Mouse (Mus musculus) embryo, embryonic 9.5 days (tissue): ENCODE data around the gene Smndc1.
A peak's percentile ranks its signal among the peaks of the same experiment; 100 is the strongest.

Source experiments
- DNase-seq: peaks from one replicate; pipeline ENCODE4 v3.0.0-alpha.2; 2017; ENCODE audit errors: extremely low spot score

Gene Smndc1

DNA sequence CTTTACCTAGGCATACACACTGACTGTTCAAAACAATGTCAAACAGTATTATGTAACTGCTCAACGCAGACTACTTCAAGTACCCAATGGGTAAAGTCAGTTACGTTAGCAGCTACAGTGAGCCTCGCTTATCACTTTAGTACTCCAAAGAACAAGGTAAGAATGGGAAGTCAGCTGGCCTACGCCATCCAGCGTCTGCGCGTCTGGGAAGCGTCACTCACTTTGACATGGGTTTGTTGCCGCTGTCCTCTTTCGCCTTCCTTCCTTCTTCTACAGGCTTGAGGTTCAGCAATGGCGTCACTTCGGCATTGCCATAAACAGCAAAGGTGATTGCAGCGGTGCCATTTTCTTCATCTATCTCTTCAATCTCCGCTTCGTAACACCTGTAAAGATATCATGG, 7.0 kb downstream of the Smndc1 start:
- DNase-seq: no peak

DNA sequence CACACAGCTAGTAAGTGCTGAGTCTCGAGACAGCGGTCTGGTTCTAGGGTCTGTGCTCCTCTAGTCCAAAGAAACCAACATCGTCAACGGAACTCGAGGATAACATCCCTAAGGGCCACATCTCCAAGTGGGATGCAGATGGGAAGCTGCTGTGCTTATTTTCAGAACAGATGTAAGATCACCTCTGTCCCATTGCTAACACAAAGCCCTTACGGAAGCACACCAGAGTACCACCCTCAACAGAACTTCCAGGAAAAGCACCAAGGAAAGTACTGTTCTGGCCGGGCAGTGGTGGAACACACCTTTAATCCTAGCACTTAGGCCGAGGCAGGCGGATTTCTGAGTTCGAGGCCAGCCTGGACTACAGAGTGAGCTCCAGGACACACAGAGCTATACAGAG, 12.0 kb downstream of the Smndc1 start:
- no peak for DNase-seq

DNA sequence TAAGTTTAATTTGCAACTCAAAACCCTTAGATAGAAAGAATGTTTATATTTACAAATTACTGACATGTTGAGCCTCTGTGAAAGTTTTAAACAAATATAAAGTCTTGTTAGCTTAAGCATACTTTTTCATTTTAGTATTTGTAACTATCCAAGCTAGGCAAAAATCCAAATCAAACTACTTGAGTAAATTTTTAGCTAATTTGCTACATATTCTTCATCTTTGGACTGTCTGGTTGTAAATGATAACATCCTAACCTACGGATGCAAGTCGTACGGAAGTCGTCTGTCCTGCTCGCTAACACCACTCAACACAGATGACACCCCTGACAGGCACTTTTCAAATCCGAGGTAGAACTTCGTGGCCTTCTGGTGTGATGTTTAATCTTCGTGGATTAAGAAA, 12.7 kb downstream of the Smndc1 start:
- no peak for DNase-seq

DNA sequence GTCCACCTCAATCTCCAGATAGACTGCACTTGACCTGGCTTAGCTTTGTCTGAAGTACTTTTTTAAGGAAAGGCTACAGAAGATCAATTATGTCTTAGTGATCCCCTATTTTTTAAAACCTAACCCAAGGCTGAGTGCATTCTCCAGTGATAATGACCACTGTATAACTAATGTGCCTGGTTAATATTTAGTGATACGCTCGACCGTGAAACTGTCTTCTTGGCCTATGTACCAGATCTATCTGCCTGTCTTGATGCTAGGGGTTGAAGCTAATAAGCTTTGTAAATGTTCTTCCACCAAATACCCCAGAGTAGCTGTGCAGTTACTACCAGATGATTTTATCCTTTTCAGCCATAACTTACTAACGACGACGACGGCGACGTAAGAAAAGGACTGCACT, 14.6 kb downstream of the Smndc1 start:
- no peak for DNase-seq

DNA sequence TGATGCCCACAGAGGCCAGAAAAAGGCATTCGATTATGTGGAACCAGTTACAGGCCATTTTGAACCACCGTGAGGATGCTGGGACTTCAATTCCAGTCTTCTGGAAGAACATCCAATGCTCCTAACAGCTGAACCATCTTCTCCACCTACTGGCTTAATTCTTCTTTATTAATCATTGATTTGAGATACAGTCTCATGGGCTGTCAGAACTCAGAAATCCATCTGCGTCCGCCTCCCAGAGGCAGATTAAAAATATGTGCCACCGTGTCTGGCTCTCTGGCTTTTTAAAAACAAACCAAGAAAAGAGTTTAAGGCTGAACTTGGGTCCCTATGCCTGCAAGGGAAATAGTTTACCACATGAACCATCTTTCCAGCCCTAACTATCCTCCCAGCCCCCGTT, 15.1 kb downstream of the Smndc1 start:
- no peak for DNase-seq

DNA sequence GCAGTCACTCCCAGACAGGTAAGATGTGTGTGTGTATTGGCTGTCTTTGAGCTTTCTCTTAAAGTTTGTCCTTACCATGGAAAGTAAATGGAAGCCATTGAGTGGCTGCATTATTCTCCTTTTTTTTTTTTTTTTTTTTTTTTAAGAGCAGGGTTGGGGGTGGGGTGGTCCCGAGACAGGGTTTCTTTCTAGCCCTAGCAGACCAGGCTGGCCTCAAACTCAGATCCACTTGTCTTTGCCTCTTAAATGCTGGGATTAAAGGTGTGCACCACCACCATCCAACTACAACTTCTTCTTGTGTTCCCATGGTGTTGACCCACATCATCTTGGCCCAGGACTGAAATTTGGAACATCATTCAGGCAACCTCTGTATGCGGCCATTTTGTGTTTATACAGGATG, 16.8 kb downstream of the Smndc1 start:
- no peak for DNase-seq

DNA sequence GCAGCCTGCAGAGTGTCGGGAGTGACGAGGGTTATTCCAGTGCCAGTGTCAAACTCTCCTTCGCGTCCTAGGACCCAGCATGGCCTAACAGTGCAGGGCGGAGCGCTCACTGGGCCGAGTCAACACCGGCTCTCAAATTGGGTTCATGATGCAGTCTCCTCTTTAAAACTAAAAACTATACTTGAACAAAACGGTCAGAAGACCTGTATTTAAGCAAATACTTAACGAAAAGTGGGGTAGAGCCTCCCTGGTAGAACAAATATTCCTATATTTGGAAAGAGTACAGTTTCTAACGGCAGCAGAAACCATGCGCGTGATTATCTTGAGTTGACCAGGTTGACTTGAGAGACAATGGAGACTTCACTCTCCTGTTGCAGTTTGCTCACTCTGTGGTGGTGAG, 18.7 kb downstream of the Smndc1 start, which contains the start of gene Gm10197:
Gene Gm10197 (minus strand): TSS at position 101 of the 400 bp plus-strand sequence.
- DNase-seq: no peak

DNA sequence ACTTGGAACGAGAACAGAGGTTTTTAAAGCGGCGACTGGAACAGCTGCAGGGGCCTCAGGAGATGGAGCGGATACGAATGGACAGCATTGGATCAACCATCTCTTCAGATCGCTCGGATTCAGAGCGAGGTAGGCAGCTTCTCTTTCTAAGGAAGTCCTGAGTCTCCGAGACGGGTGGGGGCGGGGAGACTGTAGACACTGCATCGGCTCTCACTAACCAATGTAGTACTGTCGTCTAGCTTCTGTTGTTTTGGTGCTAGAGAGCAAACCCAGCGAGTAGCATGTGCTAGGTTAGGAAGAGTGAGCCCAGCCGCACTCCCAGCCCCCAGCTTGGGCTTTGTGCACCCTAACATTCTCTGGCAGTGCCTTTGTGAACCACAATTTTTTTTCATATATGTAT, 20.1 kb downstream of the Smndc1 start:
- no peak for DNase-seq

DNA sequence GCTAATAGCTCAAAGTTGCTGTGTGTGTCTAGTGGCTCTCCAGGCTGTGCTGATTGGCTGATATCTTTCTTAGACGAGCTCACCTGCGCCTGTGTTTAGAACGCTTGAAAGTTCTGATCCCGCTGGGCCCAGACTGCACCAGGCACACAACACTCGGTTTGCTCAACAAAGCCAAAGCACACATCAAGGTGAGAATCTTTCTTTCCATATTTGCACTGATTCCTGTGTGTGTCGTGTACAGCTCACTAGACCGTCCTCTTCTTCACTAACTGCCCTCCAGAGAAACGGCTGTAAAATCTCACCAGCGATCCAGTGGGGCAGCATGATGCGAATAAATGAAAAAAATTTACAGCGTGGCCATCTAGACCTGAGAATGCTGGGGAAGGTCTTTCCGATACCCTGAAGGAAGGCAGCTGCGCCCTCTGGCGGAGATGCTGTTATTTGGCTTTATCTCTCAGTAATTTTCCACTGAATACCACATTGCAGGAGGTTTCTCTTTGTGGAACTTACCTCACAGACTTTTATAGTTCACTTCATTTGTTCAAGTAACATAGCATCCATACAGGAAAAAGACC, 20.8 kb downstream of the Smndc1 start:
- DNase-seq: peak; percentile 74

DNA sequence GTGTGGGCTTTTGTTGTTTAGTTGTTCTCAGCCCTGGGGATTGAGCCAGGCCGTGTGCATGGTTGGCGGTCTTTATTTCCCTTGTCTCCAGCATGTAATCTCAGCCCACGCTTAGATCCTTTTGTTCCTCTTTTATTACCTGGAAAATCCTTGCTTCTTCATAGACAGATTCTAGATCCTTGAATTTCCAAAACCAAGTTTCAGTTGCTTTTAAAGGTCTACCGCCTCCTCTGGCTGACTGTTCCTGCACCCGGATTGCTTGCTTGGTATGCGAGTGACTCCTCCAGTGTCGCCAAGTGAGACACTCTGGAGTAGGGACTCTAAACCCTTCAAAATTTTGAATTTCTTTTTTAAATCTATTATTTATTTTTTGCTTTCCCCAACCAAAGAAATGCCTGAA, 23.5 kb downstream of the Smndc1 start:
- DNase-seq: no peak

DNA sequence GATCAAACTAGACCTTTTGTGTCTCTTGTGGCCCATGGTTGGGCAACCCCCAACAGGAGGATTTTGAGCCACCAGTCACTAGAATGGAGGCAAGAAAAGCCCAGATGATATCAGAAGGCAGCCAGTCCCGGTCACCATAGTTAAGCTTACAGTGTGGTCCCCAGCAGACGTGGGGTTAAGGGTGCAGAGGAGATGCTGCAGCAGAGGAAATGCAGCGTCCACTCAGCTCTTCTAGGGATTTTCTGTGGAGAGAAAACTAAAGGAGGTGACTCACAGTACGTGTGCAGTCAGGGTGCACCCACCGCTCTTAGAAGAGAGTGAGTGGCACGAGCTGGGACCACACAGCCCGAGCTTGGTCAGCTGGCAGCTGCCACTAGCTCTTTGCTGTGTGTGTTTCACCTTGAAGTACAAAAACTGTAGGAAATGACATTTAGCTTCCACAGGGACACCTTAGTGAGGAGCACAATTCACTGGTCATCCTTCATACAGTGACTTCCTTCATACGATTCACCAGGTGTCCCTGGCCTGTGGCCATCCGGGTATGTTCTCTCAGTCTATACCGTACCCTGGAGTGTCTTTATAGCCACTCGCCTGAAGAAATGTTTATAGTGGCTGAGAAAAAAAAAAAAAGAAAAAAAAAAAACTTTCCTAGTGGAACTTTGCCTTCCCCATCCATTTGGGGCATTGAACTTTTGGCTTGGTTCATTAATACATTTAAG, 24.2 kb downstream of the Smndc1 start:
- no peak for DNase-seq

DNA sequence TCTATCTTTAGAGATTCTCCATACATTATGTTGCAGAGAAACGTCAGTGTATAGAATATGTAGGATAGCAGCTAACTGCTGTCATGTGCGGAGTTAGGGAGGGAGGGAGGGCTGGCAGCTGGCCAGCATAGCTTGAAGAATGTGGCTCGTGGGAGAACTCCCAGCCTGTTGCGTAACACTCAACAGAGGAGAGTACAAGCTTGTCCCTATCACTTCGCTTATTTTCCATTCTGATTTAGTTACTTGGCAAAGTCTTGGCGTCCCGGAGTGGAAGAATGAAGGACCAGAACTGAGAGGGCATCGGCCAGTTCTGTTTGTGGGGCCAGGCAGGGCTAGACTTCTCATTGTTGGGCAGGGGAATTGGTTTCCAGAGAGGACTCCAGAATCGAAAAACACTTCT, 25.4 kb downstream of the Smndc1 start:
- DNase-seq: no peak

DNA sequence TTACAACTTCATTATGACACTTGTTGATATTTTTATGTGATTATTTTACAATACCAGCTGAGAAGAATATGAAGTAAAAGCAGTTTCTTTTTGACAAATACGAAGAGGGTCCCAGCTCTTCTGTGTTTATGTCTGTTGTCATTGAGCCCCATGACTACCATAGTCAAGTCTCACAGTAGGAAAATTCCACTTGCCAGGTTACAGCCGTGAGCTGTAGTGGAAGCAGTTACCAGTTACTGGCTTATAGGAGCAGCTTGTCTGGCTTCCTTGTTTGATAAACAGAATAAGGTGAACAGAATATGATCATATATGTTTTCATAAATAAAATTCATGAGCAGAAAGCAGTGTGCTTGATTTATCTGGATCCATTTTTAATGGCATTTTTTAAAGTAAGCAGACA, 25.8 kb downstream of the Smndc1 start:
- no peak for DNase-seq

DNA sequence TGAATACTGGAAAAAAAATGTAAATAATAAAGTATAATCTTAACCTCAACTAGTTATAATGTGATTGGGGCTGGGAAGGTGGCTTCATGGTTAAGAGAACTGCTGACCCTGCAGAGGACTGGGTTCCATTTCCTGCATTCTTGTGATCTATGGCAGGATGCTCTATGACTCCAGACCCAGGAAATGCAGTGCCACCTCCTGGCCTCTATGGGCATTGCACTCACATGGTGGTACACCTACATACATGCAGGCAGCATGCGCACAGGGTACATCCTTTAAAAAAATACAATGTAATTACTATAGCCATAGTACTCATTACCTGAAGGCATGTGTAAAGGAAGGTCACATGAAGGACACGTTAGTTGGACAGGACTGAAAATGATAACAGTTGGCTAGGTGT, 27.4 kb downstream of the Smndc1 start:
- no peak for DNase-seq

DNA sequence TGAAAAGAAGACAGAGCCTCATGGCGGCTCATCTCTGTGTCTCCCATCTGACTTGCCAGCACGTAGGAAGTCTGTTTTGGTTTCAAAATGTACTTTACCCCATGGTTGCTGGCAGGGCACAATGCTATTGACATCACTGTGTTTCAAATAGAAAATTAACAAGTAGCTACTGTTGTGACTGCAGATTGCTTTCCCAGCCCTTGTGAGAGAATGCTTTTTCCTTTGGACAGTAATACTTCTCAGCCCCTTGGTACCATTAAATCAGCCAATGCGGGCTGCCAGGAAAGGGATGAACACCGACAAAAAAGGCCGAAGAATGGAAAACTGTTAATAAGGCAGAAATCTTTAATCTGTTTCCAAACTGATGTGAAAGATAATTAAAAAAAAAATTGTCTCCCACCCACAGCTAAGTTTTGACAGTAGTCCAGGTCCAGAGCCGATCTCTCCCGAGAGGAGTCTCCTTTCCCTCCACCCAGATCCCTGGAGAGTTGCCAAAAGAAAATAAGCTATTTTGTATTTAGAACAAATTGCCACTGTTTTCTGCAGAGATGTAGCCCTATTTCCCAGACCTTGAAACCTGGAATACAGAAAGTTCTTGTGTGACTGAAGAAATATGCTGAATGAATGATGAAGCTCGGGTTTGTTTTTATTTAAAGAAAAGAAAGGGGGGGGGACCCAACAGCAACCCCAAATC, 30.0 kb downstream of the Smndc1 start:
- no peak for DNase-seq

DNA sequence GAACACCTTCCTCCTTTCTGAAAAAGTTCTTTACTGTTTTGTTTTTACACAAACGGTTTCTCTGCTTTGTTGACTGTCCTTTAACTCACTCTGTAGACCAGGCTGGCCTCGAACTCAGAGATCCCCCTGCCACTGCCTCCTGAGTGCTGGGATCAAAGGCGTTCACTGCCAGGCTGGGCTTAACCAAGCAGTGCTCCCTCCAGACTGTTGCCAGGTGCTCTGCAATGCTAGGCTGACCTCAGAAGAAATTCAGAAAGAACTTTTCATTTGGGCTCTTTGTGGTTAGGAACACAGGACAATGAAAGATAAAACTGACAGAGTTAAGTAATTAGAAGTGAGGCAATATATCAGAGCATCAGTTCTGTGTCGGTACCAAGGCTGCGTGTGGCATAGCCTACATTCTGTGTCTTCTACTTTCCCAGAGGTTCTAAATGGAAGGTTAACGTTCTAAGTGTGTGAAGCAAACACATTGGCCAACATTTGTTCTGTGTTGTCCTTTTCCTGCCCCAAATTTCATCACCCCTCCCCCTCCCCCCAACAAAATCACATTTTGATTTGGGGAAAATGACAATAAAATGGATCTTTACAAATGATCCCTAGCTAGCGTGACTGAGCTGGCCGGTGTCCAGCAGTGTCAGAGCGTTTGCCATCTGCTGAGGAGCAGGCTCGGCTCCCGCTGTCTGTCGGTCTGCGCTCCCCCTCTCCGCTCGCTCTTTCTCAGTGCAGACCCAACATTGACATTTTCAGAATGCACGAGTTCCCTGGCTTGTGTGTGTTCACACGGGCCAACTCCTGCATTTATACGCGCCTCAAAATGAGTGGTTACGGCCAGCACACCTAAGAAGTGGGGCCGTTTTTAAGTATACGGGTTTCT, 31.0 kb downstream of the Smndc1 start:
- no peak for DNase-seq

DNA sequence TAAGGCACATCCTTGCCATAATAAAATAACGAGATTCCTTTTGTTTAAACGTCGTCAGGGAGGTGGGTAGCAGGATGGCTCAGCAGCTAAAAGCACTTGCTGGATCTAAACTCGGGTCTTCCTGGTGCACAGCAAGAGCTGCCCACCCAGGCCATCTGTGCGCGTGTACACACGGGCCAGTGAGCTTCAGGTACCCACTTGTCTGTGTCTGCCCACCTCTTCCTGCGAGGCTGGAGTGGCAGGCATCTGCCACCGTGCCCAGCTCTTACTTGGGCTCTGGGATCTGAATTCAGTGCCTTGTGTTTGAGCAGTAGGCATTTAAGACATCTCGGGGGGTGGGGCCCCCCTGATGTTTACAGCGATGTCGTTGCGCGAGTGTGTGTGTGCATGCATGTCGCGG, 35.3 kb downstream of the Smndc1 start:
- no peak for DNase-seq

DNA sequence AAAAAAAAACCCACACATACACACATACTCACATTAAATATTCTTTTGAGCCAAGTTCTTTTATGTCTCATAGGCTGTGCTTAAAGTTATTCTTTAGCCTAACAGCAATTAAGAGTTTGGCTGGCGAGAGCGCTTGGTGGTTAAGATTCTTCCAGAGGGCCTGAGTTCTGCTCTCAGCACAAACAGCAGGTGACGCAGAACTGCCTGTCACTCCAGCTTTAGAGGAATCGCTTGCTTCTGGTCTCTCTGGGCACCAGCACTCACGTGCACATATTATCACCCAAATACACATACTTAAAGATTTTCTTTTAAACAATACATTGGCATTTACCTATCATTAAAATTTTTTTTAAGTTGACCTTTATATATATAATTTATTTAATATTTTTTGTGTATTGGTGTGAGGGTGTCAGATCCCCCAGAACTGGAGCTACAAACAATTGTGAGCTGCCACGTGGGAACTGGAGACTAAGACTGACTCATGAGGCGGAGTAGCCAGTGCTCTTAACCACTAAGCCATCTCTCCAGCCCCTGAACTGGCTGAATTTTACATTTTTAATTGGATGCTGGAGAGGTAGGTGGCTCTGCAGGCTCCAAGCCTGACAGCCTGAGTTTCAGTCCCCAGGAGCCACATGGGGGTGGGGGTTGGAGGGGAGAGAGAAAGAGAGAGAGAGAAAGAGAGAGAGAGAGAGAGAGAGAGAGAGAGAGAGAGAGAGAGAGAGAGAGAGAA, 35.9 kb downstream of the Smndc1 start:
- no peak for DNase-seq

DNA sequence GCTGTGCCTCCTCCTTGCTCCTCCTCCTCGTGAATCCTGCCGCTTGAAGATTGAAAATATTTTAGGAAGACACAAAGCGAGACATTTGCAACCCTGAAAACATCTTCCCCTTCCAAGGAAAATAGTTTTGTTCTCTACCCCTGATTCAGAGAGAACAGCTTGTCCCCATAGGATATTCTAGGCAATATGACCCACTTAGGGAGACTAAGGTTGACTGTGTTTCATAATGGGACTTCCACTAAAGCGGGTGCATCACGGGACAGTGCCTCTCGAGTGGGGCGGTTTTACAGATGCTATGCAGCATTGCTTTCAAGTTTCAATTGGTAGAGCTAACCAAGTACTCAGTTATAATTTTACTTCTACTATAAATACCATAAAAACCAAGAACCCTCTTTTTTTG, 36.5 kb downstream of the Smndc1 start:
- DNase-seq: no peak

DNA sequence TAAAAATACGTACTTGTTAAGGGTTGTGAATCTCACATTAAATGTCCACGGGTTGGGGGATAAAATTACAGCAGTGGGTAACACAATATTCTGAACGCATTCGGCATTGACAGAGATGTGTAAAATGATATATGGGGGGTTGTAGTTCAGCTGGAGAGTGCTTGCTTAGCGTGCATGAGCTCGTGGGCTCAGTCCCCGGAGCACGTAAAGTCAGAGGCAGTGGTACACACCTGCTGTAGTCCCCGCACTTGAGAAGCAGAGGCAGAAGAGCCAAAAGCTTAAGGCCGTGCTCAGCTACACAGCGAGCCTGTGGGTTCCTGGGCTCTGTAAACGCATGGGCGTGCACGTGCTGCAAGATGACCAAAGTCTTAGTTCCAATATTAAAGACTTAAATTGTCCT, 44.6 kb downstream of the Smndc1 start:
- no peak for DNase-seq

DNA sequence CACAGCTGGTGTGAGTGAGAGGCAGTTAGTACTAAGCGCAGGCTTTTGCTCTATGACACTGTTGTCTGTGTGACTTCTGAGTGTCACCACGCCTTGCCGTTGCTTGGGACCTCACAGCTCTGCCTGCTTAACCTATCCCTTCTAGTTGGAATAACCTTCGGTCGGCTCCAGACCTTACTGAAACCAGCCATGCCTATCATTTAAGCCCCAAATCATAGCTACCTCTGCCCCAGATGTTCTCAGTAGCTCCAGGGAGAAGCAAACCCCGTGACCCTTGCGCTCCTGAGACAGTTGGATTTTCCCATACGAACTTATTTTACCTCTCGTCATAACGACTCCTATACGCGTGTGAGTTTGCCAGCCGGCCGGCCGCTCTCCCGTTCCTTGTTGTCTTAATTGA, 46.3 kb downstream of the Smndc1 start:
- DNase-seq: no peak
